Mouse (Mus musculus) CH12F3 (cell line): ENCODE results near the gene Sgcd.

Source experiments
- in situ Hi-C: fragments of 300-500 bp; cut with MboI; formaldehyde crosslinking; loops from 2 replicates; pipeline ENCODE4 v1.14.3; 2020; ENCODE audit warnings: low sequenced_read_pairs

The Sgcd gene

DNA sequence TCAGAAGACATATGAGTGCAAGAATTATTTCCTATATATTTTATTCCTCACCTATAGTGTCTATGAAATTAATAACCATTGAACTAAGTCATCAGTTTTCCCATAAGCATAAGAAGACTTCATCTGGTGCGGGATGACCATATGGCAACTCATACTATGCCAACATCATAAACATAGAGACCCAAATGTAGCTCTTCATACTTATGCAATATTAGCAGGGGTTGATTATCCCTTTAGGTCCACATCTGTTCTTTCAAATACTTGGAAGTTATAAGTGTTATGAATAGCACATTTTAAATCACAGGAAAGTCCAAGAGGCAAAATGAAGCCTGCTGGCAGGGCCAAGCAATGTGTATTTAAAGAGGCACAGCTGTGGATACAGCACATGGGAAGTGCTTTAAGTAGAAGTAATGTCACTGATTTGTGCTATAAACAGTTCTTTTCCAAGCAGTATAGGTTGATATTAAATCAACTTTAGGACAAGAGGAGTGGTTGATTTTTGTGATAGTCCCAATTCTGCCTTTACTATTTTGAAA is 690.9 kb downstream of the Sgcd start:
- in situ Hi-C loops, result no loop called here

DNA sequence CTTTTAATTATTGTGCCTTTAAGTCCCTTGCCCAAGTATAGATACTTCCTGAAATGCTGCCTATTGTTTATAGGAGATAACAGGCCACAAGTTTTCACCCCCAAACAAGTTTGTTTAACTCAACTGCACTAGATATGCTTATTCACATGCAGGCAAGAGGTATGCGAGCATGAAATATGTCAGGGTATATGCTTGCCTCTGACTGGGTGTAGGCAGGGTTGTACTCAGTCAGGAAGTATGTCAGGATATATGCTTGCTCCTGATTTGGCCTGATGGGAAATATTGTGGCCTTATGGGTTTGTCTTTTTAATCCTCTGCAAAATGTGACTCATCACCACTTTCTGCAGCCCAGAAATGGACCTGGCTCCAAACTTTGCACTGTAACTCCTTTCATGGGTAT is 694.0 kb downstream of the Sgcd start:
- in situ Hi-C loops, result no loop called here

DNA sequence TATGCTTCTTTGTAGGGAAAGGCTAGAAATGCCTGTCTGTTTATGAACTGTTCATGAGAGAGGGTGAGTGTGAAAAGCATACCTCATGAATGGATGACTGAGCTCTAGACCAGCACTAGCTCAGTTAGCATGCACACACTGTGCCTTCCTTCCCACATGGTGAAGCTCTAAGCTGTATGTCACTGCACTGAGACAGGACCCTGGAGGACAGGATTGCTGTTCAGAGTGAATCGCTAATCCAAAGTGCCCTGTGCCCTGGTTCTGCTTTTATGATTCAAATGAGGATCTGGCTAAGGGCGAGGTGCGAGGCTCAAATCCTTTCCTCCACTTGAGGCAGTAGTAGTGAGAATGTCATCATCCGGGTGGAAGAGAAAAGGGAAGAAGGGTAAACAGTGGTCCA is 712.2 kb downstream of the Sgcd start:
- in situ Hi-C loops, result no loop called here

DNA sequence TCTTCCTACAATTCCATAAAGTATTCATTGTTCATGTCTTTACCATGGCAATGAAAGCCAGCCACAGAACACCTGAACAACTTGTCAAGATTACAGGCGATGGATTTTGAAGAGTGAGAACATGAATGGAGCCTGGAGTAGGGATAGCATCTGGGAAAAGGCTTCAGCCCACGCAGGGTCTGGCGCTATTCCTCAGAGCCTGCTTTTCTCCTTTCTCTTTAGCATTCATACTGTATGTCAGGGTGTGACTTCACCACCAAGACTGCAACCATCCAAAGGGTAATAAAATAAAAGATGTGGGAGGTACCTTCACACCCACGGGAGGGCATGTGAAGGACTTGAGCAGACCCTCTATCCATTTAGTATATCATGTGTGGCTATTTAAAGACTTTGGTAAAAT is 720.2 kb downstream of the Sgcd start:
- in situ Hi-C loops, result no loop called here

DNA sequence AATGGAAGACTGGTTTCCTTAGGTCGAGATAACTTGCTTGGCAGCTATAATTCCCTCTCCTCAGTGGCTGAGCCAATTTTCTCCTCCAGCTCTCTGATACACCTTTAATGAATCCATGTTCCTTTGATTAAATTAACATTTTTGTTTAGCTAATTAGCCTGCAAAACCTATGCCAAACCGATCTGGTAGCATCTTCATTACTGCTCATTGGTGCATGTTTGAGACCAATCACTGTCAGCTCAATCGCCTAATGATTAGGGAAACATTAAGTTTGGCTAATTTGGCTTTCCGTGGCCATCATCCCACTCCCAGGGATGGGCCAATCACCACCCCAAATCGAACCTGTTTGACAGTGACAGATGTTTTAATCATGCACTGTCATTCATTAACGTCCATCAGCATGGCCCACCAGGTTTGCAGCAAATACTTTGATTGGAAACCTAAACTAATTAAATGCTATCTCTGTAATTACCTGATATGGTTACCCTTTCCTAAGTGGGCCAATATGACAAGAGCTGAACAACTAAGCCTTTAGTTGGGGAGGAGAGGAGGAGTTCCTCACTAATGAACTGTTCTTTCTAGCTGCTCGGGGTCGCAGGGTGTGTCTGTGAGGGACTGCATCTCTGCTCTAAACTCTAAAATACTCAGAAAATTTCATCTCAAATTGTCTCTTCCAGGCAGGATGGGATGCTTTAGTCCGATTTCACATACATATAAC is 724.3 kb downstream of the Sgcd start:
- in situ Hi-C loops, result no loop called here

DNA sequence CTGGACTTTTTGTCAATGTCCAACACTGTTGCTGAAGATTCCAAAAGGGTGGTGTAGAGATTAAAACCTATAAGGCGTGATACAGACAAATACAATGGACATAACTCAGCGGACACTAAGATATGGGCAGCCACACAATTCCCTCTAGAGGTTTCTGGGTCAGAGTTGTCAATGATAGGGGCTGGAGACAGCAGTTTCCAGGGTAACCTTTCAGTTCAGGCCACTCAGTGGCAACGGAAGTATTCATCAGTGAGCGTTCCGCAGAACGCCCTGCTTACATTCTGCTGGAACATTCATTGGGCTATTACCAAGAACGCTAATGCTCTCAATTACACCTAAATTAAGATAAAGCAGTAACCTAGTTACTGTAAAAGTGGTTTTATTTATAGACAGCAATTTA is 738.5 kb downstream of the Sgcd start:
- in situ Hi-C loops, result no loop called here

DNA sequence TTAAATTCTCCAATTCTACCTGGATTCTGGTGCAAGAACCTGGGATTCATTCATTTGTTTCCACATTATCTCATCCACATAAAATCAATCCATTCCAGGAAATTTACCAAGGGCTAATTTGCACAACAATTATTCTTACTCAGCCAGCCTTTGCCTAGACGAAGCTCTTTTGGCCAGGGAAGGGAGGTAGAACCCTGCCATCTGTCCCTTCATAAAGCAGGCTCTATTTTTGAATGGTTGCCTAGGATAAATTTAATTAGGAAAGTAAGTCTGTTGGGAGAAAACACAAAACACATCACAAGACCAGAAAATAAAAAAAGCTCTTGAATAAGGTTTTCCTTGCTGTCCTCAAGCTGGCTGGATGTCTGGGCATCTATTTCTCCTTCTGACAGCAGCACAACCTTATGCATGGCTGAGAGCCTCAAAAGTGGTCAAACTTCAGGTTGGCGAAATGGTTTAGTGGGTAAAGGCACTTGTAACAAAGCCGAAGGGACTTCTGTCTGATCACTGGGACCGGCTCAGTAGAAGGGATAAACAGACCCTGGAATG is 740.4 kb downstream of the Sgcd start:
- in situ Hi-C loops, result no loop called here

DNA sequence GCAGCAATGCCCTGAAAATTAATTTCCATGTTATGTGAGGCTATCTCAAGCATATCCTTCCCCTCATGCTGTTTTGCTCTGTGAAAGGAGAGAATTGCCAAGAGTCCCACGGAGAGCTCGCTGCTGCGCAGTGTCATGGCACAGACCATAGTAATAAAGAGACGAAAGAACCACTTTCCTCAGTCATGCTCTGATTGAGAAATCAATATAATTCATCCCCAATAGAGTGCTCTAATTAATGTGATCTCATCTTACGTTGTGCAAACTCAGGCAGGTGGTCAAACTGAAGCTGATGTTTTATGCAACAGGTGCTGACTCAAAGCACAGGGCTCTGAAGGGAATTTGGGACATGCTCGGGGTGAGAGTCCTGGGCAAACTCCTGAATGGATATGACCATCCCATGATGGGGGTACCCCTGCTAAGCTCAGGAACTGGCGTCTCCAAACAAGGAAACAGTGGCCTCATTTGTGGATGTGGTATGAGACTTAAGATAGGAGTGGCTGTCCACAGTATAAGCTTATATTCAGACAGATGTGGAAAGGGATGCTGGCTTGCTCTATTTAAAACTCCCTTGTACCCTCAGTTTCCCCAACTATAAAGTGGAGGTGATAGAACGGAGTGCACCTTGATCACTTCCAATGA is 740.9 kb downstream of the Sgcd start:
- in situ Hi-C loops, result no loop called here

DNA sequence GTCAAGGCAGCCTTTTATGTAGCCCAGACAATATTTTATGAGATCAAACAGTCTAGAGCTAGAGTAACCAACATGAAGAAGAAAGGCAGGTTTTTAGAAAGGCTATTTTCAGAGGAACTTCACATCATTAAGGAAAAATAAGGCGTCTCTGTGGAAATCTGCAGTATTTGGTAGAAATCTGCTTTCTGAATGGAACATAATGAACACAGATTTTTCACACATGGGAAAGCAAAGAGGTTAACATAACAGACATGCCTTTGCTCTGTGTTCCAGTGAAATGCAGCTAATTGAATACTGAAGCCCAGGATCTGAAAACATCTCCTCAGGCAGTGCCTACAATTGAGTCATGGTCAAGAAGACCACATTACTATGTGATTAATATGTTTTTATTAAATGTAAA is 746.4 kb downstream of the Sgcd start:
- in situ Hi-C loops, result no loop called here

DNA sequence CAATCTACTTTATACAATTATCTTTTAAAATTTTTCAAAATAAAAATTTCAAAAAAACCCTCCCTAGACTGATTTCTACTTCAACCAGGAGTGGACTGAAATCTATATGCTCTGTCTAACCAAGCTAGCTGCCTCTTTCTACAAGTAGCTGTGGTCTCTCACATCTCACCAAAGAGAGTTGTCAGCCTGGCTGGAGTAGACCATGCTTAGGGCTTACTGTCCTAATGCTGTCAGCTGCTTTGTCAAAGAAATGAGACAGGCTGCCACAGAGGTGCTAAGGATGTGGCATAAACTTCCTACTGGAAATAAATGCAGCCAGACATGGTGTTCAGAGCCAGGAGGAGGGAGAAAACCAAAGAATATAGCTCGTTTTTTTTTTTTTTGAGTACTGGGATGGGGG is 760.5 kb downstream of the Sgcd start:
- in situ Hi-C loops, result no loop called here

DNA sequence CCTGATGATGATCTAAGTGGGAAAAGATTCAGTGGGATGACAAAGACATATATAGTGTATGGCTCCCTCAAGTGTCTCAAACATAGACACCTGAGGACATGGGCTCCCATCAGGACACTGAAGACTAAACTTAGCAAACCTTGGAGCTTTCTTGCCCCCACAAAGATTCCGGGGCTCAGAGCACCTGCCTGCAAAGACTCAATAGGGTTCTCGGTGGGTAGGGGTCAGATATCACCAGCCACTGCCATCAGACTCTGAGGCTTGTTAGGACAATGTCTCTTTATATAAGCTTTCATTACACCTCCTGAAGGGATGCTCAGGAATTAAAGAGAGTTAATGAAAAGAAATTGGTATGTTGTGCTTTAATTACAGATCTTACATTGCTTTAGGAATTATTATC is 764.6 kb downstream of the Sgcd start:
- in situ Hi-C loops, result no loop called here

DNA sequence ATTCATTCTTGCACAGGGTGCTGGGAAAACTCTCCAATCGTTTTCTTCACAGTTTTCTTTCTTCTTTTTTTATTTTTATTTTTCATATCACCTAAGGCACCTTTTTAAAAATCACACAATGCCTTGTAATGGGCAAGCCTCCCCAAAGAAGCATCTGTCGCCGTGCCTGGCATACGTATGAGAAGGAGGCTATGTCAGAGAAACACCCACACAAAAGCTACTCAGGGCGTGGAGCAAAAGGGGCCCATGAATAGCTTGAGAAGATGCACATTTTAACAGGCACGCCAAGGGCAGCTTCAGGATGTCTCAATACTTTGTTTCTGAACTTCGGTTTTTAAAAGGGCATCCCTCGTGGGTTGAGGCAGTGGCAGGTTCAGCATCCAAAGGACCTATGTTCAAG is 777.2 kb downstream of the Sgcd start:
- in situ Hi-C loops, result no loop called here

DNA sequence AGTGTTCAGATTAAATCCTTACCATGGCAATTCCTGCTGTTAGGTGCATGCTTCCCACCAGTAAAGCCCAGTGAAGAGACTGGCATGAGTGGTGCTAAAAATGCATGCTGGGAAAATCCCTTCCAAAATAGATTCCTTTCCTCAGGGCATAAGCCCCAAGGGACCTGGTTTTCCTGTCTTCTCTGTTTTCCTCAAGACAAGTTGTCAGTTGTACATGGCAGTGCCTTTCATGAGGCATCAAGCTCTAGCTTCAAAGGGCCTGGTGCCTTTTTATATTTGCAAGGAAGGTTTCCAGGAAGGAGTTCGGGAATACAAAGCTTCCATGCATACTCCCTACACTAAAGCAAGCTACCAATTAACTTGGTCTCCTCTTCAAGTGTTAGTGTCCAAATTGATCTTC is 782.3 kb downstream of the Sgcd start:
- in situ Hi-C loops, result no loop called here

DNA sequence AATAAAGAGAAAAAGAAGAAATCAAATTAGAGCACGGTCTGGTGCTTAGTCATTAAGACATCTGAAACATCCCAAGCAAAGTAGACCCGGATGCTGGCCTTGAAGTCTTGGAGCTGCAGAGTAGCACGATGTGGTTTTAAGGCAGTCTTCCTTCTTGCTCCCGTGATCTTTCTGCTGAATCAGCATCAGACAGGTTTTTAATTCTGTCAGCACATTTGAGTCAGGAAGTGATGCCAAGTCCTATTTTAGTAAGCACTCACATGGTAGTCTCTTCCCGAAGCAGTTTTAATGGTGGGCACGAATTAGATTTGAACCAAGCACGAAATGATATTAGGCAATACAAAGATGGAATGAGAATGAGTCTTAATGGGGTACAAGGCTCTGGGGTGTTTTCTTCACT is 789.7 kb downstream of the Sgcd start:
- in situ Hi-C loops, result no loop called here

DNA sequence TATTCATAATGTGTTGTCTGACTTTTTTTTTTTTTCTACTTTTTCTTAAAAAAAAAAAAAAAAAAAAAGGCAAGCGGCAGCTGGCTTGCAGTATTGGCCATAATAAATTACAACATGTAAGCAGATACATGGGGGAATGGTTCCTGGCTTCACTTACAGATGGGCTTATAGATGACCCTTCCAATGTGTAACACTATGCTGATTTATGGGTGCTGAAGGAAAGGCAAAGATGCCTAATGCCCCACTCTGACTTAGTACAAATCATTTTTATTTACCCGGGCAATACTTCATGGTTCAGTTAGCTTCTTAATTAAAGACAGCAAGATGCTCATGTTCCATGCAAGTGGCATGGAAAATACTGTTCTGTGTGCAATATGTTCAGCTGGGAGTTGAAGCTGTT is 800.2 kb downstream of the Sgcd start:
- in situ Hi-C loops, result no loop called here

DNA sequence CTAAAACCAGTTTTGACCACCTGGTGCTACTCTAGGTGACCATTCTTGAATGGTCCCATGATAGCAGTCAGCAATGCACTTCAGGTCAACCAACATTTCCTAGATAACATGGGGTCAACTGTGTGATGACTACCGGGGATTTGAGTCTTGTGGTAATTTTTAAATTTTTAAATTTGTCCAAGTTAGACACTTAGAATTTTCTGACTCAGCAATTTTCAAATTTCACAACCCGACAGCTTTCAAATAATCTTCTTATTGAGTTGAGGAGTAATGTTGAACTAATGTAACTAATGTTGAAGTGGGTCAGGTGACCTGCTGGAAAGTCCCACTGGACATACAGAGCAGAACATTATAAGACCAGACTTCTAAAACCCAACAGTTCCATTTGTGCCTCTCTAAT is 813.8 kb downstream of the Sgcd start:
- in situ Hi-C loops, result no loop called here

DNA sequence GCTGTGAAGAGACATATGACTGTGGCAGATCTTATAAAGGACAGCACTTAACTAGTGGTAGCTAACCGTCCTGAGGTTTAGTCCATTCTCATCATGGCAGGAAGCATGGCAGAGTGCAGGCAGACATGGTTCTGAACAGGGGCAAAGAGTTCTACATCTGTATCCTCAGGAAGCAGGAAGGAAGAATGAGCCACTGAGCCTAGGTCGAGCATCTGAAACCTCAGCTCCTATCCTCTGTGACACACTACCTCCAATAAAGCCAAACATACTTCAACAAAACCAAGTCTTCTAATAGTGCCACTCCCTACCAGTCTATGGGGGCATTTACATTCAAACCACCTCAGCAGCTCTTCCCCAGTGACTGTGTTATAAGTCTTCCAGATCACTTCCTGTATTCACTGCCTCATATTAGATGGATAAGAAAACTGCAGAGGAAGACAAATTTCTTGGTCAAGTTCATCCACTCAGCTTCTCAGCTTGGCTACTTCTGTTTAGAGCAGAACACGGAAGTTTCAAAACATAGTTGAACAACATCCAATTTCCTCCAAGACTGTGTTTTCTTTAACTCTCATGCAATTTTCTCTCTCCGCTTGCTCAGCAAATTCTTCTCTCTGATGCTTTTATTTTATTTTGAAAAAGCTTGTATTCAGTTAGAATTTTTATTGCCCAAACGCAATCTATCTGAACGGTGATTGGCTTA is 817.7 kb downstream of the Sgcd start:
- in situ Hi-C loops, result no loop called here

DNA sequence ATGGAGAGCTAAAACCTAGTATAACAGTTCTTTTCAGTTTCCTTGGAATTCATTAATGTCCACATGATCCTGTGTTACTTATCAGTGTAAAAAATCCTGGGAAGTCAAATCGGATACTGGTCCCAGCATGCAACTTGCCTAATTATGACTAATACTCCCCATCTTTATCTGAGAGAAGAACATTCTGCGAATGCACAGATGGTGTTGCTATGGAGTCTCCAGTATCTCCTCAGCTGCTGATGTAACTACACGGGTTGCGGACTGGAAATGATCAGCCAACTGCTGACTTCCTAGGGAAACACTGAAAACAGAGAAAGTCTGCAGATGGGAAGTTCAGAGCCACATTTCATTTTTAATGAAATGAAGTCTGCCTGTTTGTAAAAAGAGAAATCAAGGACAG is 821.4 kb downstream of the Sgcd start:
- in situ Hi-C loops, result no loop called here

DNA sequence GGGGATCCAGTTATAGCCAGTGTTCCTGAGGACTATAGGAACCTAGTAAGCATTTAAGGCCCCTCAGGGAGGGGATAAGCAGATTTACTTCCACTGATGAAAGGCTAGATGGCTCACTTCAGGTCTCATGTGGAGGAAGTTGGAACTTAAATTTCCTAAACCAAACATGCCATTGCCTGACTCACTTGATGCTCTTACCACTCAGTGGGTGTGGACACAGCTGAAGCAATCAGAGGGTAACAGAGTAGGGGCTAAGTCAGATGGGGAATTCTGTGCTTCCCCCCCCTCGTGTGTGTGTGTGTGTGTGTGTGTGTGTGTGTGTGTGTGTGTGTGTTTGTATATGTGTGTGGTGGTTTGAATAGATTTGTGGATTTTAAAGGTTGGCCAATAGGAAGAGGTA is 830.7 kb downstream of the Sgcd start:
- in situ Hi-C loops, result no loop called here

DNA sequence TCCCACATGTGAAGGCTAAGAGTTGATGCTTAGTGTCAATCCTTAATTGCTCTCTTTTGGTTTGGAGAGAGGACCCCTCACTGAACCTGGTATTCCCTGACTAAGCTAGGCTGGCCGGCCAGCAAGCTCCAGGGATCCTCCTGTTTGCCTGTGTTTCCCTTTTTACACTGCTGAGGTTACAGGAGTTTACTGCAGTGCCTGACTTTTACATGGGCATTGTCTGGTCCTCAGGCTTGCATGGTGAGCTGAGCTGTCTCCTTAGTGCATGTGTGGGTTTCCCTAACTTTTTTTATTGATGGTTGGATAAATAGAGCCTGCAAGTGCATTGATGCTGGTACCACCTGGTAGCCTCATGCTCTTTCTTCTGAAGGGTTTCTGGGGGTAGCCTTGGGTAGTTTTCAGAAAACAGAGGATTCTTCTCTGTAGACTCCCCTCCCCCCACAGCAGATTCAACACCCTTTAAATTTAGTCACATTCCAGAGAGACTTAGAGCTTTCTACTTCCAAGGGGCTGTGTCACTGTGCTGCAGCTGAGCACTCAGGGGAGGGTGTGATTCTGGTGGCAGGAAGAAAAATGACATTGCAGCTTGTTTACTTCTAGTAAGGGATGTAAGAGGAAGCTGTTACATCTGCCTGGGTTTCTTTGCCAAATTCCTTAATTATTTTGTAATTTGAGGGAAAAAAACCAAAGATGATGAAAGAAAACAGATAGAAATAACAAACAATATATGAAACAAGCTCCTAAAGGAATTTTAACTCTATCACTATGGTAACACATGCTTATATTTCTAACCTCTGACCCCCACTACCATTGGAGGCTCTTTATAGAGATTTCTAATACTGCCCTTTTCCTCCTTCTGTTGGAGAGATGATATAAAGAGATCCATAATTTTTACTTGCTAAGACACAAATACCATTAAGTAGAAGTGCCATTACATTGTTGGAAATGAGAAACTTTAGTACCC is 831.8 kb downstream of the Sgcd start:
- in situ Hi-C loops, result no loop called here
